Mouse (Mus musculus) midbrain, embryonic 14.5 days (tissue): ENCODE data around the gene Tarbp1. TPM values are rescaled to one million over a fixed set of nuclear protein-coding genes. Genes with fewer than 3 reads are reported as not detected.

Experiments
- ATAC-seq: fragments of 200-750 bp; cut with Nextera tagmentation; 2 replicates; pipeline ENCODE4 v1.8.0; 2017; ENCODE audit warnings: moderate number of reproducible peaks, moderate library complexity; ENCODE audit not compliant: low FRiP score, low TSS enrichment
- DNase-seq: peaks from one replicate; pipeline ENCODE4 v3.0.0-alpha.2; 2015
- H3K27ac ChIP-seq: fragments of 300-500 bp; sonication (generic); replicated peaks from 2 replicates; pipeline ENCODE4 v1.5.1; 2014; ENCODE audit warnings: mild to moderate bottlenecking, low read depth, low read length, moderate library complexity
- H3K27me3 ChIP-seq: fragments of 300-500 bp; sonication (generic); 2 replicates; pipeline ENCODE4 v1.6.1; 2014; ENCODE audit warnings: low read length, control low read depth, mixed read lengths; ENCODE audit not compliant: control insufficient read depth, insufficient read depth
- H3K36me3 ChIP-seq: fragments of 300-500 bp; sonication (generic); 2 replicates; pipeline ENCODE4 v1.6.1; 2014; ENCODE audit warnings: low read length, control low read depth; ENCODE audit not compliant: control insufficient read depth, insufficient read depth
- H3K4me1 ChIP-seq: fragments of 300-500 bp; sonication (generic); 2 replicates; pipeline ENCODE4 v1.6.1; 2014; ENCODE audit warnings: mild to moderate bottlenecking, antibody characterized with exemption, low read length, control low read depth; ENCODE audit not compliant: control insufficient read depth, insufficient read depth
- H3K4me2 ChIP-seq: fragments of 300-500 bp; sonication (generic); 2 replicates; pipeline ENCODE4 v1.6.1; 2014; ENCODE audit warnings: mild to moderate bottlenecking, low read length, moderate library complexity
- H3K4me3 ChIP-seq: fragments of 300-500 bp; sonication (generic); replicated peaks from 2 replicates; pipeline ENCODE4 v1.5.1; 2014; ENCODE audit warnings: low read depth, low read length
- H3K9ac ChIP-seq: fragments of 300-500 bp; sonication (generic); replicated peaks from 2 replicates; pipeline ENCODE4 v1.6.1; 2014; ENCODE audit warnings: mild to moderate bottlenecking, low read length, moderate library complexity
- H3K9me3 ChIP-seq: fragments of 300-500 bp; sonication (generic); 2 replicates; pipeline ENCODE4 v1.6.1; 2016; ENCODE audit warnings: low read length, control low read depth, mixed read lengths; ENCODE audit not compliant: control insufficient read depth
- WGBS: fragments of 180-500 bp; shearing (Covaris S2); extraction: QIAGEN DNeasy Blood & Tissue Kit; methylation state at CpG from one replicate; pipeline ENCODE4 v1.1.7; 2014; 5-methylcytosine and 5-hydroxymethylcytosine counted together
- polyA plus RNA-seq: library from polyadenylated mRNA; unstranded; fragments of >200 nt; fragmentation: Nextera tagmentation; extraction: Ambion mirVana; gene quantifications from 2 replicates; pipeline ENCODE4 v1.2.1, GENCODE M21; 2014

Tarbp1 gene
- polyA plus RNA-seq, 1 experiment from 2014 or later: 2.5 TPM

- peaks cover 9% of the 10 kb centered on the region for H3K4me1 ChIP-seq
- no peak overlapping the region for H3K27ac ChIP-seq
- WGBS: 64% methylated on average over 3 of the region's 3 CpGs
- H3K9ac ChIP-seq: no peak overlapping the region
- no peak for ATAC-seq
- no peak for DNase-seq
- H3K36me3 ChIP-seq: no peaks in the 10 kb centered on the region
- H3K4me3 ChIP-seq: no peak overlapping the region
- no peaks in the 10 kb centered on the region for H3K9me3 ChIP-seq
- no peaks in the 10 kb centered on the region for H3K27me3 ChIP-seq
- H3K4me2 ChIP-seq: no peak overlapping the region
Observed at GRCm38 (mm10) chr8:126398349-126398748, 76.5 kb downstream of the Tarbp1 start.

- no peak for ATAC-seq
- Histone ChIP-seq H3K9me3 (no peaks in the 10 kb centered on the region), H3K4me2 (no peak overlapping the region), H3K36me3 (no peaks in the 10 kb centered on the region), H3K27me3 (no peaks in the 10 kb centered on the region), H3K9ac (no peak overlapping the region), H3K27ac (no peak overlapping the region), H3K4me3 (no peak overlapping the region), H3K4me1 (peaks cover 9% of the 10 kb centered on the region)
- peak; percentile 76 for DNase-seq
- WGBS: 40% methylated on average over 5 of the region's 5 CpGs
Observed at GRCm38 (mm10) chr8:126395917-126396316, 78.9 kb downstream of the Tarbp1 start.

GRCm38 (mm10) chr8:126395386-126395785 lies 79.5 kb downstream of the Tarbp1 start:
- Histone ChIP-seq H3K27me3 (no peaks in the 10 kb centered on the region), H3K9ac (no peak overlapping the region), H3K4me3 (no peak overlapping the region), H3K36me3 (no peaks in the 10 kb centered on the region), H3K4me1 (peaks cover 9% of the 10 kb centered on the region), H3K4me2 (no peak overlapping the region), H3K27ac (no peak overlapping the region), H3K9me3 (no peaks in the 10 kb centered on the region)
- ATAC-seq: no peak
- no peak for DNase-seq
- 60% methylated on average over 9 of the region's 9 CpGs for WGBS

- H3K27me3 ChIP-seq: no peaks in the 10 kb centered on the region
- H3K4me2 ChIP-seq: no peak overlapping the region
- no peak overlapping the region for H3K27ac ChIP-seq
- DNase-seq (peak; percentile 22), ATAC-seq (no peak)
- no peak overlapping the region for H3K4me3 ChIP-seq
- no peaks in the 10 kb centered on the region for H3K9me3 ChIP-seq
- no peak overlapping the region for H3K9ac ChIP-seq
- H3K36me3 ChIP-seq: no peaks in the 10 kb centered on the region
- H3K4me1 ChIP-seq: peaks cover 8% of the 10 kb centered on the region
- WGBS: 80% methylated on average over 2 of the region's 2 CpGs
Observed at GRCm38 (mm10) chr8:126391541-126391940, 83.3 kb downstream of the Tarbp1 start.

- H3K36me3 ChIP-seq: no peaks in the 10 kb centered on the region
- H3K9ac ChIP-seq: no peak overlapping the region
- no peak for DNase-seq
- no peaks in the 10 kb centered on the region for H3K27me3 ChIP-seq
- no peak overlapping the region for H3K27ac ChIP-seq
- no peaks in the 10 kb centered on the region for H3K9me3 ChIP-seq
- no peaks in the 10 kb centered on the region for H3K4me1 ChIP-seq
- ATAC-seq: no peak
- WGBS: 92% methylated on average over 4 of the region's 4 CpGs
- H3K4me2 ChIP-seq: no peak overlapping the region
- H3K4me3 ChIP-seq: no peak overlapping the region
Observed at GRCm38 (mm10) chr8:126387566-126387965, 87.3 kb downstream of the Tarbp1 start.

- Histone ChIP-seq H3K27me3 (no peaks in the 10 kb centered on the region), H3K4me3 (no peak overlapping the region), H3K27ac (no peak overlapping the region), H3K9ac (no peak overlapping the region), H3K4me1 (no peaks in the 10 kb centered on the region), H3K36me3 (no peaks in the 10 kb centered on the region), H3K9me3 (no peaks in the 10 kb centered on the region), H3K4me2 (no peak overlapping the region)
- 71% methylated on average over 5 of the region's 5 CpGs for WGBS
- ATAC-seq: no peak
- DNase-seq: peak; percentile 78
Observed at GRCm38 (mm10) chr8:126382749-126383148, 92.1 kb downstream of the Tarbp1 start.

- 52% methylated on average over 14 of the region's 14 CpGs for WGBS
- no peak for DNase-seq
- Histone ChIP-seq H3K27ac (no peak overlapping the region), H3K4me2 (no peak overlapping the region), H3K4me3 (no peak overlapping the region), H3K9me3 (no peaks in the 10 kb centered on the region), H3K36me3 (no peaks in the 10 kb centered on the region), H3K27me3 (no peaks in the 10 kb centered on the region), H3K9ac (no peak overlapping the region), H3K4me1 (no peaks in the 10 kb centered on the region)
- no peak for ATAC-seq
Observed at GRCm38 (mm10) chr8:126382216-126382615, 92.6 kb downstream of the Tarbp1 start.

GRCm38 (mm10) chr8:126381299-126381698 lies 93.6 kb downstream of the Tarbp1 start:
- Histone ChIP-seq H3K9ac (no peak overlapping the region), H3K4me1 (no peaks in the 10 kb centered on the region), H3K27me3 (no peaks in the 10 kb centered on the region), H3K36me3 (no peaks in the 10 kb centered on the region), H3K9me3 (no peaks in the 10 kb centered on the region), H3K4me2 (no peak overlapping the region), H3K4me3 (no peak overlapping the region), H3K27ac (no peak overlapping the region)
- WGBS: 82% methylated on average over 7 of the region's 7 CpGs
- no peak for DNase-seq
- ATAC-seq: no peak

GRCm38 (mm10) chr8:126380141-126380540 lies 94.7 kb downstream of the Tarbp1 start:
- DNase-seq (peak; percentile 43), ATAC-seq (no peak)
- Histone ChIP-seq H3K9me3 (no peaks in the 10 kb centered on the region), H3K4me1 (no peaks in the 10 kb centered on the region), H3K27me3 (no peaks in the 10 kb centered on the region), H3K36me3 (no peaks in the 10 kb centered on the region), H3K4me2 (no peak overlapping the region), H3K27ac (no peak overlapping the region), H3K4me3 (no peak overlapping the region), H3K9ac (no peak overlapping the region)
- WGBS: 40% methylated on average over 2 of the region's 2 CpGs
